Mouse (Mus musculus) CD4-positive, CD25-positive, alpha-beta regulatory T cell, adult 4 months (primary cell): ENCODE measurements around the gene Ajm1. TPM values are rescaled to one million over a fixed set of nuclear protein-coding genes. Genes with fewer than 3 reads are reported as not detected.
A peak's percentile ranks its signal among the peaks of the same experiment; 100 is the strongest.

Experiments
- ATAC-seq: one replicate; pipeline ENCODE4 v1.8.0; 2017
- polyA plus RNA-seq, 2 experiments: library from polyadenylated mRNA; unstranded; fragments of 100-300 nt; shearing (Covaris generic); gene quantifications; one replicate each; pipeline ENCODE4 v1.2.1; 2017

Ajm1 gene
- polyA plus RNA-seq, result not detected

DNA sequence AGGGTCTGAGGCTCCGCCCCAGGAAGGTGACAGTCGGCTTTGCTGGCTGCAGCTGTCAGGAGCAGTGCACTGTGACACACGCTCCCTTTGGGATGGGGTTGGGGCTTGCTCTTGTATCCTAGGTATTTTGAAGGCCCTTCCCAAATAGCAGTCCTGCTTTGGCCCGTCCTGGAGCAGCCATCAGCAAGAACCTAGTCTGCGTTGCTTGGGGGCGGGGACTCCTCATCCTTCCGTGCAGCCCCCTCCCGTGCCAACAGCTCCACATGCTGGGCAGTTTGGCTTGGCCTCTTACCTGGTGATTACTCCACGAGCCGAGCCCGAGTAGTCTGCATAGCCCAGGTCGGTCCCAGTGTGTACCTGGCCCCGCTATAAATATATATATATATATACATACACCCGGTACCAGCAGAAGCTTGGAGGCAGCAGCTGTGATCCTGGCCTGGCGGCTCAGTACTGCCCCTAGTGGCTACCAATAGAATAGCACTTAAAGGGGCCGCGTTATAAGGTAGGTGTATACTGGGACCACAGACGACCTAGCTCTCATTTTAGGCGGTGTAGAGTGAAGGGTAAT lies at the start of gene Ajm1:
Ajm1 (minus strand) TSS at position 464 of the 571 bp plus-strand sequence.
- ATAC-seq, result peak; percentile 82

- no peak for ATAC-seq
These were observed 47.2 kb upstream of the Ajm1 start for GRCm38 (mm10) chr2:25628738-25629137.

DNA sequence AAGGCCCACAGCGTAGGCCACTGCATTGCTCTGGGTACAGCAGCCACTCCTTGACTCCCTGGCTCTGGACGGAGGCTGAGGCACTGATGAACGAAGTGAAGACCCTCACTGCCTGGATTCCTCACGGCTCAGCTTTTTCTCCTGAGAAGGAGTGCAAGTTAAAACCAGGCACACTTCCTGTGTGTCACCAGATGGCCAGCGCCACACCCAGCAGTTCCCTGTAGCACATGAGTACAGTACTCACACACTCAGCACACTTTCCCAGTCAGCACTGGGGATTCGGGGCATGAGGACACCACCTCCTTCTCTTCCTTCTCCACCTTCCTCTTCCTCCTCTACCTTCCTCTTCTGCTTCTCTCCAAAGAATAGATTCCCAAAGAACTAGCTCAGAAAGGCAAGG lies 46.3 kb upstream of the Ajm1 start, which contains the start of gene Fcna:
Fcna (minus strand) TSS at position 220 of the 400 bp plus-strand sequence.
- no peak for ATAC-seq

GRCm38 (mm10) chr2:25625986-25626385 lies 44.4 kb upstream of the Ajm1 start:
- no peak for ATAC-seq

DNA sequence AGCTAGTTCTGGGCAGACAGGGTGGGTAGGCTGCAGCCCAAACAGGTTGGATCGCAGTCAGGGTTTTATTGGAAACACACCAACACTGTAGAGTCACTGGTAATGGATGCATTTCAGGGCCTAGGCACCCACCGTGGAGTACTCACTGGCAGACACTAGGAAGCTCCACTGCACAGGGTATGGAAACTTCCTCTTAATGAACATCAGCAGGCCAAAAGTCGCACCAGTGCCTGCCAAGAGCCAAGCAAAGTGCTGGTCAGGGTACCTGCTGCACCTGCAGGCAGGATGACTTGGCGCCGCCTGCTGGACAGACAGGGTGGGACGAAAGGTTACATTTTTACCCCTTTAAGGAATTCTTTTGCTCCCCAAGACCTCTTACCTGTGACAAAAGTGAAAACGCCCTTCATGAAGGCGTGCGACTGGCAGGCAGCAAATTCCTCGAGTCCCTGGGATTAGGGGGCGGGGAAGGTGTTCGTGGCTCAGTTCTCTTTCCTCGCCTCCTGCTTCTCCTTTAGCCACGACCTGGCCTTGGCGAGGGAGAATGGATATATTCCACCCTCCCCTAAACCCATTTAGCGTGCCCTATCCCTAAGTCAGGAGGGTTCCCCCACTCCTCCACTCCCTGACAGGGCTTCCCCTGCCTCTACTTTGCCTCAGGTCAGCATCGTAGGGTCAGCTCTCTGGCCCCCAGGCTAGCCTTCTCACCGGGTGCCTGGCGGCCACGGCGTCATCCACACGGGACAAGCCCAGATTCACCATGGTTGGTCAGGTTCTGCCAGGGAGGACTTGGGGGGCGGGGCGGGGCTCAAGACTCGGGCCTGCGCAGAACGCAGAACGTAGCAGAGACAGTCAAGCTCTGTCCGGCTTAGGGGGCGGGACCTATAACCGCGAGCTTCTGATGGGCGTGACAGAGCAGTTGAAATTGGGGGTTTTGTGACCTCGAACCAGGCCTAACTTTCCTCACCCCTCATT lies 40.0 kb upstream of the Ajm1 start, which contains the start of gene Tmem141:
Tmem141 (minus strand) TSS at position 777 of the 972 bp plus-strand sequence.
- peak; percentile 41 for ATAC-seq

DNA sequence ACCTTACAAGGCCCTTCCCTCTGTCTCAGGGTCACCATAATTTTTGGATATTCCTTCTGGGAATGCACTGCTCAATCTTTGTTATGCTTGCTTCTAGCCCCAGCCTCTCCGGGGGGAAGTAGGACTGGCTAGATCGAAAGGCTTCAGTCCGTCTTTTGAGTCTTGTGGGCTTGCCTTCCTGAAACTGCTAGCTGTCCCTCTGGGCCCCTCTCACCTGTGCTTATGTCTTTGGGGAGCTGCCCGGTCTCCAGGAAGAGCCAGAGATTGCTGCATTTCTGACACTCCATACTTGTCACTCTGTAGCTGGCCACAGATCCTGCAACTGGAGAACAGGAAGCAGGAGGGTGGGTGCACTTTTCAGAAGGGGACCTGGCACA lies 39.3 kb upstream of the Ajm1 start:
- ATAC-seq, result no peak

- peak; percentile 45 for ATAC-seq
These were observed 38.8 kb upstream of the Ajm1 start for GRCm38 (mm10) chr2:25620386-25620785.

DNA sequence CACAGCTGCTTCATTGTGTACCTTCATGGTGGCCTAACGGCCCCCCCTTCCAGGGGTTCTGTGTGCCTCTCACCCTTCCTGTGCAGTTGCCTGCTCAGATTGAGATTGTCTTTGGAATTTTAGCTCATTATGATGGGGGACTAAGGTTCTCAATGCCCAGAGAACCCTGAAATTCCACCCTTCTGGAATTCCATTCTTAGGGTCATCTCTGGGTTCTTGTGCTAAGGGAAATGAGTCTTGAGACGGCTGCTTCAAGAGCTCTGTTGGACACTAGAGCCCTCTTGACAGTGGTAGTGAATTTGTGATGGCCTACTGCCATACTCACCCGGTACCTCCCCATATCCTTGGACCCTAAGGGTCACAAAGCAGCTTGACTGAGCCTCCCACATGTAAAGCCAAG lies 36.0 kb upstream of the Ajm1 start, which contains the start of gene Ccdc183:
Ccdc183 (minus strand) TSS at position 101 of the 400 bp plus-strand sequence.
- ATAC-seq, result no peak

- no peak for ATAC-seq
These were observed 34.8 kb upstream of the Ajm1 start for GRCm38 (mm10) chr2:25616398-25616797.

- peak; percentile 44 for ATAC-seq
These were observed 27.1 kb upstream of the Ajm1 start for GRCm38 (mm10) chr2:25608671-25609070.

DNA sequence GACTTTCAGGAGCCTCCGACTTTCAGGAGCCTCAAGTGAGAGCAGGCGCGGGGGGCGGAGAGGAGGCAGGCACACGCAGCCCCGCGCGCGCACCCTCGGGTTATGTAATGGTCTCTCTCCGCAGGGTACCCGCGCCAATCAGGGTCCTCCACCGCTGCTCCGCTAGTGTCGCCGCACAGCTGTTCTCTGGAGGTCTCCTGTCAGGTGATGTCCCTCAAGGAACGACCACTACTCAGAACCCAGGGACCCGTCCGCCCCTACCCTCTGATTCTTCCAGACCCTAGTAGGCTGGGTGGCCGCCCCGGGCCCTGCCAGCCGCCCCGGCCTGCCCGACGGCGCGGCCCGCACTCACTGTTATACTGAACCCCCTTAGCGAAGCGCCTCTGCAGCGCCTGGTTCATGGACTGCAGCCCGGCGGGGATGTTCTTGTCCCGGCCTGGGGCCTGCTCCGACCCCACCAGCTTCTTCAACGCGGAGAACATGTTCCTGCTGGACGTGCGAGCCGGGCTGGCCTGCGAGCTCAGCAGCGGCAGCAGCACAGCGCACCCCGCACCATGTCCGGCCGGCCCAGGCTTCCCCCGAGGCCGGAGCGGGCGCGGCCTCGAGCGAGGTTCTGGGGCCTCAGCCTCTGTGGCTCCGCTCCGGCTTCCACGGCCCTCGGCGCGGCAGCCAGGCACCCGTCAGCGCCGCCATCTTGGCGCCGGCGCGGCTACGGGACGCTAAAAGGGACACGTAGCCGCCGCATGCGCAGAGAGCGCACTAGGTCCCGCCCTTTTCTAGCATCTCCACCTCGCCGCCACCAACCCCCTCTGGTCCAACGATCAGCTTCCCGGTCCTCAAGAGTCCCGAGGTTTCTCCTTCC lies 26.4 kb upstream of the Ajm1 start, which contains the start of gene Rabl6:
Rabl6 (minus strand) TSS at position 761 of the 862 bp plus-strand sequence.
- peak; percentile 82 for ATAC-seq

DNA sequence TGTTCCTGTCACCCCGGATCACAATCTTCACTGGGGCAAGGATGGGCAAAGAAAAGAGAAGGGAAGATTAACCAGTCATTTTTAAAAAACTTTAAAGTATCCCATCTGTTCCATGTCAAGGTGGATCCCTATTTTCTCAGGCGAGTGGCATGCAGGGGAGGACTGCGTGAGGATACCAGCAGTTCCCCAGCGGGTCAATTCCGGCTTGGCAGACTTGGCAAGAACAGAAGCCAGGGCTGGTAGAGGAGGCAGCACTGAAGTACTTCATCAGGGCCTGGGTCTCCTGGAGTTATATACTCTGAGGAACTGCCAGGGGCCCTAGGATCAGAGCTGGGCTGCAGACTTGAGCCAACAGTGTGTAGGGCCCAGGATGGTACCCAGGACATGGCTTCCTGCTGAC lies 21.0 kb upstream of the Ajm1 start:
- no peak for ATAC-seq

GRCm38 (mm10) chr2:25600037-25600436 lies 18.5 kb upstream of the Ajm1 start:
- no peak for ATAC-seq

DNA sequence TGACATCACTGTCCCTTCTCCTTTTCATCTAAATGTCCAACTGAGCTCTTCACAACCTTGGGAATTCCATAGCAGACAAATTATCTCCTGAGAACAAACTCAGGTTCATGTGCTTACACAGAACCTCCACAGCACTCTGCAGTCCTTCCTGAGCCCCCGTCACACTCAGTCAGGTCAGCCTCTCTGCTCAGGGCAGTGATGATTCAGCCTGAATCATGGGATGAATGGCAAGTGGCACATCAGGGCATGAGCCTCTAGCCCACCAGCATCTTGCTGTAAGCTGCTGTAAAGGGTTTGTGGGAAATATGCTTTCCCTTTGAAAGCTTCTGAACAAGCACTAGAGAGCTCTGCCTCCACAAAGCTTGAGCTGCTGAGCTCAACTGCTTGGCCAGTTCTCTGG lies 17.2 kb upstream of the Ajm1 start:
- ATAC-seq, result no peak

DNA sequence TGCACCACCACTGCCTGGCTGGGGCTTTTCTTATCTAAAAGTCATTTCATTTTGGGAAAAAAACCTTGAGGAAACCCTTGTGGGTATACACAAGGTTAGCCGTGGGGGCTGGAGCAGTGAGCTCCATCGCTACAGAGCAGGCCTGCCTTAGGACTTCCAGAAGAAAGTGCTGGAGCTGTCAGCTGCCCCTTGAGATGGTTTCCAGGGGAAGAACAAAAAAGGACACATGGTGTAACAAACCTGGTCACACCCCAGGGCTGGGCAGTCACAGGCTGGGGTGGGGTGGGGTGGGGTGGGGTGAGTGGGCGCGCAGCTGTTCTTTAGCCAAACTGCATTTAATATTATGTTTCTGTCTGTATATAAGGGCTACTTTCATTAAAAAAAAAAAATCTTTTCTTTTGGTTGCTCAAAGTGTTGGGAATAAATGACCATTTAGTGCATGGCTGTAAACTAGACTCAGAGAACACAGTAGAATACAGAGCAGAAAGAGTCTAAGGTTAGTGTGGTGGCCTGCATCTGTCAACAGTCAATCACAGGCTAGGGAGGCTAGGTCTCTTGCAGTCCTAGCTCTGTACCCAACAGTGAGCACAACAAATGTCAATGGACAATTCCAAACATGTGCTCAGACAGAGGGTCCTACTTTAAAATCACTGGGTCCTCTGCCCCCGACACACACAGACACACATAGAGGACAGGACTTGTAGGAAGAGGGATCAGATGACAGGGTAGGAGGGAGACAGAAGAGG lies 15.4 kb upstream of the Ajm1 start:
- ATAC-seq, result no peak

DNA sequence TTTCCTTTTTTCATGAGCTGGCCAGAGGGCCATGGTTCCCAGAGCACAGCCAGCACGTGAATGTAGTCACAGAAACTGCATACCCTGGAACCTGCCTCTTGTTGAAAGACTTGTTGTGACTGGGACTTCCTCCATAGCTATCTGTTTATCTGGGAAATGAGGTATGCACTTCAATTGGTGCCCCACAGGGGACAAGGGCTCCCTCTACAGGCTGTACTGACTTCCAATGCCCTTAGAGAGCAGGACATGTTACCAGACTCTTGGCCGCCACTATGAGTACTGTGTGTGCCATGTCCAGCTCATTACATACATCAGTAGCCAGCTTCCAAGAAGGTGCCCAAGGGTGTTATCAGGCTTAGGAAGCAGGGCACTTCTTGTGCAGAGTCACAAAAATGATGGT lies 10.3 kb upstream of the Ajm1 start:
- ATAC-seq, result no peak

DNA sequence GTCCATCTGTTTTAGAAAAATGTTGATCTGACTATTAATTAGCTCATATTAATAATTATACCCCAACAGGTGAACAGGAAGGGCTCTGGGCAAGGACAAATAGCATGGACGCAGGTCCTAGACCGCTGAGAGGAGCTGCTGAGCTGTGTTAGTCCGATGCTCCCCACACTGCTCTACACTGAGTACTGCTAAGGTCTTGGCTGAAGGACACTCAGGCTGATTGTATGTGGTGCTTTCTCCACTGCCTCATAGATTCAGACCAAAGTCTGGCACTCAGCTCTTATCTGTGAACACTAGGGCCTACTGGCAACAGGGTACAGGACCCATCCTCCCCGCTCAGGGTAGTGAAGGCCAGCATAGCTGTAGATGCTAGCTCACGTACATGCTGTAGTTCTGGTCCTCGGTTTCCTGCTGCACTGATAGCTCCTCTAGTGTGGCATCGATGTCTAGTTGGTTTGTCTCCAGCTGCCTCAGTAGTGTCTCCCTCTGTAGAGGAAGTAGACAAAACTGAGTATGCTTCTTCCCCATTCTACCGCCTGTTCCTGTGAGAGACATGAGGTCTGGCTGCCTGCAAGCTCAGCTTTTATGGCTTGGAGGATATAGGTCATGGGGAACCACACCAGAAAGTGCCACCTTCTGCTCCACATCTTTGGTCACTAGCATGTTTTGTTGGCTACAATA lies 6.8 kb upstream of the Ajm1 start:
- ATAC-seq, result no peak

DNA sequence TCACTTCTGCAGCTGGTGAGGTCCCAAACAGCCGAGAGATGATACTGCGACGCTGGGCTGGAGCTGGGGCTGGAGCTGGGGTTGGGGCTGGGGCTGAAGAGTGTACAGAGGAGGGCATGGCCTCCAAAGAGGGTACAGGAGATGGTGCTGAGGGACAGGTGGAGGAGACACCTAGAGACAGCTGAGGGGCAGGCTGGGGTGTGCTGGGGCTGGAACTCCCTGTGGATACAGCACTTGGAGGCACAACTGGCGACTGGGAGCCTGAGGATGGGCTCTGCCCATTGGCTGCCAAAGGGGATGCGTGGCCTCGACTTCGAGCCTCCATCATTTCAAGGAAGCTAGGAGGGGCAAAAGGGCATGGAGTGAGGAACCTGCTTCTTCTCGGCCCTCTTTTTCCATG lies 5.7 kb upstream of the Ajm1 start:
- no peak for ATAC-seq

DNA sequence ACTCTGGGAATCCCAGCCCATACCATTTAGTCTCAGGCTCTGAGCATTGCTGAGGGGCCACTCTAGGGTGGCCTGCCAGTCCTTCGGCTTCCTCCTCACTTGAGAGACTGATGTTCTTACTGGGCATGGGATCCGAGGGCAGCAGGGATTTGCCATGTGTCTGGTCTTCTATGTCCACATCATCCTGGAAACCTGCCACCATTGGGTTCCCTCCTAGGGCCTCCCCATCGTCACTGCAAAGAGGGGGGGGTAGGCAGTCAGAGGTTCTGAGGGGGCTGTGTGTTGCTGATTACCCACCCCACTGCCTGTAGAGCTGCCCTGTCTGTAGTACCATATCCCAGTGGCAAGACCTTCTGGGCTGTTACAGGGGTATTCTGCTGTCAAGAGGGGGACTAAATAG lies 4.0 kb upstream of the Ajm1 start:
- ATAC-seq, result no peak

DNA sequence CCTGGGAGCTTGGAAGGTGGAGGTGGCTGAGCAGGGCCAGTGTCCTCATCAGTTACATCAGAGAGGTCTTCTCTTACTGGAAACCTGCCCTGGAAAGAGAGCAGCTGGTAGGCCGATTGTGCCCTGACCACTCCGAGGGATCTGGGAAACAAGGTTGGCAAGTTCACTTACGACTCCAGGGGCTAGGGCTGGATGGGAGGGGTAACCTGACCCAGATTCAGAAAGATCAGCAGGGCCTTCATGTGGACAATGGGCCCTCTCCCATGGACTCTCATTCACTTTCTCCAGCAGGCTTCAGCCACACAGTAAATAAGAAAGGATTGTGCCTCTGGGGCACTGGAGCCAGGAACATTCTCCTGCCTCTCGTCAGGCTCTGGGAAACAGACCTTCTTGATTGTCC lies 3.3 kb upstream of the Ajm1 start:
- ATAC-seq, result no peak

GRCm38 (mm10) chr2:25584152-25584551 lies 2.6 kb upstream of the Ajm1 start:
- no peak for ATAC-seq
